Mouse (Mus musculus) forebrain, embryonic 11.5 days (tissue): ENCODE results near the gene Fam198a. TPM values are rescaled to one million over a fixed set of nuclear protein-coding genes. Genes with fewer than 3 reads are reported as not detected.

Source experiments
- ATAC-seq: fragments of 200-750 bp; cut with Nextera tagmentation; replicated peaks from 2 replicates; pipeline ENCODE4 v1.8.0; 2017; ENCODE audit warnings: moderate TSS enrichment; ENCODE audit not compliant: low FRiP score
- DNase-seq: peaks from one replicate; pipeline ENCODE4 v3.0.0-alpha.2; 2017; ENCODE audit warnings: low spot score
- H3K27ac ChIP-seq: fragments of 300-500 bp; sonication (generic); 2 replicates; pipeline ENCODE4 v1.5.1; 2014; ENCODE audit warnings: low read depth, low read length
- H3K27me3 ChIP-seq: fragments of 300-500 bp; sonication (generic); 2 replicates; pipeline ENCODE4 v1.6.1; 2014; ENCODE audit warnings: mild to moderate bottlenecking, low read length, mixed read lengths; ENCODE audit not compliant: control insufficient read depth, insufficient read depth
- H3K36me3 ChIP-seq: fragments of 300-500 bp; sonication (generic); 2 replicates; pipeline ENCODE4 v1.6.1; 2014; ENCODE audit warnings: mild to moderate bottlenecking, low read length, moderate library complexity, mixed read lengths; ENCODE audit not compliant: control insufficient read depth, insufficient read depth
- H3K4me1 ChIP-seq: fragments of 300-500 bp; sonication (generic); replicated peaks from 2 replicates; pipeline ENCODE4 v1.6.1; 2014; ENCODE audit warnings: low read length, mixed read lengths; ENCODE audit not compliant: control insufficient read depth, insufficient read depth
- H3K4me2 ChIP-seq: fragments of 300-500 bp; sonication (generic); 2 replicates; pipeline ENCODE4 v1.6.1; 2014; ENCODE audit warnings: low read depth, mild to moderate bottlenecking, low read length, moderate library complexity, mixed read lengths; ENCODE audit not compliant: severe bottlenecking
- H3K4me3 ChIP-seq: fragments of 300-500 bp; sonication (generic); 2 replicates; pipeline ENCODE4 v1.5.1; 2014; ENCODE audit warnings: low read depth, low read length
- H3K9ac ChIP-seq: fragments of 300-500 bp; sonication (generic); 2 replicates; pipeline ENCODE4 v1.6.1; 2014; ENCODE audit warnings: low read length
- H3K9me3 ChIP-seq: fragments of 300-500 bp; sonication (generic); 2 replicates; pipeline ENCODE4 v1.6.1; 2016; ENCODE audit warnings: low read length, mixed read lengths; ENCODE audit not compliant: control insufficient read depth
- WGBS: fragments of 180-500 bp; shearing (Covaris S2); extraction: QIAGEN DNeasy Blood & Tissue Kit; methylation state at CpG from one replicate; pipeline ENCODE4 v1.1.7; 2014; 5-methylcytosine and 5-hydroxymethylcytosine counted together
- polyA plus RNA-seq: library from polyadenylated mRNA; unstranded; fragments of >200 nt; fragmentation: Nextera tagmentation; extraction: Ambion mirVana; gene quantifications from 2 replicates; pipeline ENCODE4 v1.2.1, GENCODE M21; 2014

Fam198a gene
- polyA plus RNA-seq = 0.31 and 0.40 TPM in 2 replicates

- Histone ChIP-seq H3K4me1 (peaks cover 1% of the 10 kb centered on the region; the same call in 1 of the 2 replicates), H3K4me3 (no peak within 1 kb of the TSS), H3K4me2 (peak within 1 kb of the TSS; percentile 28; the same call in 1 of the 2 replicates), H3K9ac (peak within 1 kb of the TSS; percentile 7; the same call in 1 of the 2 replicates), H3K9me3 (no peaks in the 10 kb centered on the region), H3K27me3 (no peaks in the 10 kb centered on the region), H3K27ac (peak within 1 kb of the TSS; percentile 12; the same call in 1 of the 2 replicates), H3K36me3 (no peaks in the 10 kb centered on the region)
- WGBS = 19% methylated on average over 14 of the region's 14 CpGs
- peak; percentile 70 for DNase-seq
- peak; percentile 83 for ATAC-seq
Observed at GRCm38 (mm10) chr9:121950418-121951113, at the start of gene Fam198a. Gene Fam198a, plus strand, starts transcription at chr9:121950988.

GRCm38 (mm10) chr9:121901710-121902700 lies 48.8 kb upstream of the Fam198a start:
- Histone ChIP-seq H3K27me3 (no peaks in the 10 kb centered on the region), H3K36me3 (no peaks in the 10 kb centered on the region), H3K4me3 (no peak overlapping the region), H3K9ac (no peak overlapping the region), H3K4me1 (no peaks in the 10 kb centered on the region), H3K9me3 (no peaks in the 10 kb centered on the region), H3K27ac (no peak overlapping the region), H3K4me2 (no peak overlapping the region)
- no peak for DNase-seq
- no peak for ATAC-seq
- 81% methylated on average over 5 of the region's 5 CpGs for WGBS

- Histone ChIP-seq H3K27me3 (no peaks in the 10 kb centered on the region), H3K9me3 (no peaks in the 10 kb centered on the region), H3K4me2 (no peak overlapping the region), H3K4me1 (no peaks in the 10 kb centered on the region), H3K4me3 (no peak overlapping the region), H3K27ac (no peak overlapping the region), H3K36me3 (no peaks in the 10 kb centered on the region), H3K9ac (no peak overlapping the region)
- ATAC-seq = no peak
- WGBS = 79% methylated on average over 8 of the region's 8 CpGs
- no peak for DNase-seq
Observed at GRCm38 (mm10) chr9:121903476-121904305, 47.1 kb upstream of the Fam198a start.

GRCm38 (mm10) chr9:121904319-121904718 lies 46.5 kb upstream of the Fam198a start:
- H3K36me3 ChIP-seq = no peaks in the 10 kb centered on the region
- H3K4me3 ChIP-seq = no peak overlapping the region
- H3K27me3 ChIP-seq = no peaks in the 10 kb centered on the region
- DNase-seq (no peak), ATAC-seq (no peak)
- H3K9me3 ChIP-seq = no peaks in the 10 kb centered on the region
- no peaks in the 10 kb centered on the region for H3K4me1 ChIP-seq
- H3K4me2 ChIP-seq = no peak overlapping the region
- H3K27ac ChIP-seq = no peak overlapping the region
- H3K9ac ChIP-seq = no peak overlapping the region
- 90% methylated on average over 4 of the region's 4 CpGs for WGBS

GRCm38 (mm10) chr9:121904946-121905345 lies 45.8 kb upstream of the Fam198a start:
- Histone ChIP-seq H3K9me3 (no peaks in the 10 kb centered on the region), H3K4me2 (no peak overlapping the region), H3K4me1 (no peaks in the 10 kb centered on the region), H3K9ac (no peak overlapping the region), H3K27me3 (no peaks in the 10 kb centered on the region), H3K4me3 (no peak overlapping the region), H3K27ac (no peak overlapping the region), H3K36me3 (no peaks in the 10 kb centered on the region)
- DNase-seq (no peak), ATAC-seq (no peak)
- 92% methylated on average over 7 of the region's 7 CpGs for WGBS

- Histone ChIP-seq H3K4me3 (no peak overlapping the region), H3K4me2 (no peak overlapping the region), H3K9me3 (no peaks in the 10 kb centered on the region), H3K27me3 (no peaks in the 10 kb centered on the region), H3K36me3 (no peaks in the 10 kb centered on the region), H3K4me1 (no peaks in the 10 kb centered on the region), H3K27ac (no peak overlapping the region), H3K9ac (no peak overlapping the region)
- DNase-seq = no peak
- WGBS = 84% methylated on average over 4 of the region's 4 CpGs
- no peak for ATAC-seq
Observed at GRCm38 (mm10) chr9:121905556-121906185, 45.1 kb upstream of the Fam198a start.

- Histone ChIP-seq H3K4me2 (no peak overlapping the region), H3K27me3 (no peaks in the 10 kb centered on the region), H3K36me3 (no peaks in the 10 kb centered on the region), H3K4me1 (no peaks in the 10 kb centered on the region), H3K9ac (no peak overlapping the region), H3K27ac (no peak overlapping the region), H3K4me3 (no peak overlapping the region), H3K9me3 (no peaks in the 10 kb centered on the region)
- 84% methylated on average over 5 of the region's 5 CpGs for WGBS
- DNase-seq = no peak
- ATAC-seq = no peak
Observed at GRCm38 (mm10) chr9:121906456-121906855, 44.3 kb upstream of the Fam198a start.
